Mouse (Mus musculus): ENCODE results near the gene Tmx4.
A peak's percentile ranks its signal among the peaks of the same experiment; 100 is the strongest.
"Not testable (repeated sequence)": the region's sequence is repeated elsewhere in the genome, so short reads cannot be mapped to it uniquely, and the experiment has no call there.

Gene Tmx4

GRCm38 (mm10) chr2:134643514-134644300 lies at the start of gene Tmx4:
Gene Tmx4, minus strand, starts transcription at chr2:134644145.
- DNase-seq (ENCODE audit: low spot score): peak; percentile 99

- peak; percentile 34 for DNase-seq (ENCODE audit: low spot score)
Measured at GRCm38 (mm10) chr2:134692125-134692524, 48.2 kb upstream of the Tmx4 start.

- DNase-seq (ENCODE audit: low spot score): peak; percentile 10
Measured at GRCm38 (mm10) chr2:134691055-134691454, 47.1 kb upstream of the Tmx4 start.

DNA sequence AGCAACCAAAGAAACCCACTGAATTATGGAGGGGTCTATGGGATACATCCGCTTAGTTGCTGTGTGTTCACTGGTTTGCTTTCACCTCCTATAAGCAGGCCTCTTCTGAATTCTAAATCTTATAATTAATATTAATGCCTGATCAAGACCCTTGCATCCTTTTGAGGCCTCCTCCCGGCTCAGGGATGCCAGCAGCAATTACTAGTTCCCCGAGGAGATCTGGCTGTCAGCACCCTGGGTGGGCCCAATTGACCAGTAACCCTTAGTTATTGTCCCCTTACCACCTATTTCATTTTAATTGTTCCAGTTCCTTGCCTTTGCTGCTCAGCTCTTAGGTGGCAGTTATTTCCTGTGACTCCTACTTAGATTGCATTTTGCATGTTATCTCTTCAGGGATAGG lies 38.4 kb upstream of the Tmx4 start:
- no peak for DNase-seq (ENCODE audit: low spot score)

GRCm38 (mm10) chr2:134681271-134681961 lies 37.5 kb upstream of the Tmx4 start:
- DNase-seq (ENCODE audit: low spot score): peak; percentile 25

DNA sequence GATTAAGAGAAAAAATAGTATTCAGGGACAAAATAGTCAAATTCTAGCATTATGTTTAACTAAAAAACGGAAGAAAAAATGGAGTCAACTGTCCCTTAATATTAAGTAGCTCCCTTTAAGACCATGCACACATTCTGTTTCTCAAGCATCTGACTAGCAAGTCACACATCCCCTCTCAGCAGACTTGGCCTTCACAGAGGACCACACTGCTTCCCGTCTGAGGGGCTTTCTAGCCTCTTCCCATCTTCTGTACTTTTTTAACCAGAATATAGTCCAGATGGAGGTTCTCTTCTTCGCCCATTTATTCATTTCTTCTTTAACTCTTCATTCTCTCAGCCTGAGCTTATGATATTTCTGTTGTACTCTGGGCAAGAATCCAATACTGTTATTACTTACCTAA lies 35.6 kb upstream of the Tmx4 start:
- DNase-seq (ENCODE audit: low spot score): no peak

- no peak for DNase-seq (ENCODE audit: low spot score)
Measured at GRCm38 (mm10) chr2:134675465-134675864, 31.5 kb upstream of the Tmx4 start.

GRCm38 (mm10) chr2:134673604-134674003 lies 29.7 kb upstream of the Tmx4 start:
- peak; percentile 26 for DNase-seq (ENCODE audit: low spot score)

DNA sequence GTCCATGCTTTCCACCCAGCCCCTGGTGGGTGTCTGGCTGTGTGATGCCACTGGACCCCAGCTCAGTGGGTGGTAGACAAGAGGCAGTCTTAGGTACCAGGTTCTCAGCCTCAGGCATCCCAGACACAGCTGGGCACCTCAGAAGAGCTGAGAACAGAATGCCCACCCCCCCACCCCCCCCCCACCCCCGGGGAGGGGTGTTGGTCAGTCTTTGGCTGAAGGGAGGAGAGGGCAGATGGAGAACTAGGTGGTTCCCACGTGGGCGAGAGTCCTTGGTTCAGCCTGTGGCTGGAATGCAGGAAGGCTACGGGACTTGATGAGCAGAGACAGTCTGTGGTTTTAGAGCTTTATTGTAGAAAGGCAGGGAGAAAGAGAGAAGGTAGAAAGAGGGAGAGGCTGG lies 12.5 kb upstream of the Tmx4 start:
- no peak for DNase-seq (ENCODE audit: low spot score)

DNA sequence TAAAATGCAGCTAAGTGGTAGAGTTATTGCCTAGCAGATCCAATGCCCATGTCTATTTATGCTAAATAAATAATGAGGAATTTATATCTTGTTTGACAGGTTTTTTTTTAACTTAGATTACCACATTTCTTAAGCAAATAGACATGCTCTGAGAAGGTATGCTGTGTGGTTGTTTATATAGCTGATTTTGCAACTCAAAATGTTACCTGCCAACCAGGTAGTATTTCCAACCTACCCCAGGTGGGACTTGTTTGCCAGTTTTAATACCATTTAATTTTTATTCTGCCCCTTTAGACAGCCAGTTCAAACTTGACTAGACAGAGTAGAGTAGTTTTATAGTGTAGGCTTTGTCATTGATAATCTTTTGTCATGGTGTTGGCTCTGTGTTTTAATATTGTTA lies 10.7 kb upstream of the Tmx4 start:
- DNase-seq (ENCODE audit: low spot score): no peak

DNA sequence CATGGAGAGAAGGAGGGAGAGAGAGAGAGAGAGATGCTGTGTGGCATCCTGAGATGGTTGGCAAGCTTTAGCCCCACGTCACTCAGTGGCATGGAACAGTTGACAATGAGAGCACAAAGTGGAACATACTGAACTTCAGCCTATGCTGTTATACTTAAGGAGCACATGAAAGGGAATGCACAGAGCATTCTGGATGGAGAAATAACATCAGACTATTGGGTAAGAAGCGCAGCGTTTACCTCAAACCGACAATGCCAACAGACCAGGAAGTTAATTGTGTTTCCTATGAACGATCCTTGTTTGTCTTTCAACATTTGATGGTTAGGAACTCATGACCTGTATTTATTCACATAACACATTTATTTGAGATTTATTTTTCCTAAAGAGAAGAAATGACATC lies 8.8 kb upstream of the Tmx4 start:
- DNase-seq (ENCODE audit: low spot score): peak; percentile 20

GRCm38 (mm10) chr2:134648999-134649398 lies 5.1 kb upstream of the Tmx4 start:
- no peak for DNase-seq (ENCODE audit: low spot score)

DNA sequence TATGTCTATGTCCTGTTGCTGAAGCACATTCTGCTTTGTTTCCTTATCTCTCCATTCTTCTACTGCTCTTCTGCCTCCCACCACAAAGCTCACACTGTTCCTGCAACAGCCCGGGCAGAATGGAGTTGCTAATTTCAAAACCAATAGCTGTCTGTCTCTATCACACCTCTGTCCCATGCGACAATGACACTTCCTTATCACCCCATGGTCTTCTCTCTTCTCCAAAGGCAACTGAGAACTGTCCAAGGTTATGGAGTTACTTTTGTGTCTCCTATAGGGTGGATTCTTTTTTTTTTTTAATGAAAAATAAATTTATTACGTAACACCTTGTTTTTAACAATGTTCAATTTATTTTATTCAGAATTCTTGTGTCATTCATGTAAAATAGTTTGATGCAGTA lies 1.8 kb upstream of the Tmx4 start:
- no peak for DNase-seq (ENCODE audit: low spot score)

GRCm38 (mm10) chr2:134645166-134645565 lies 1.2 kb upstream of the Tmx4 start:
- no peak for DNase-seq (ENCODE audit: low spot score)

- DNase-seq (ENCODE audit: low spot score): no peak
Measured at GRCm38 (mm10) chr2:134644301-134644912, 462 bp upstream of the Tmx4 start.

DNA sequence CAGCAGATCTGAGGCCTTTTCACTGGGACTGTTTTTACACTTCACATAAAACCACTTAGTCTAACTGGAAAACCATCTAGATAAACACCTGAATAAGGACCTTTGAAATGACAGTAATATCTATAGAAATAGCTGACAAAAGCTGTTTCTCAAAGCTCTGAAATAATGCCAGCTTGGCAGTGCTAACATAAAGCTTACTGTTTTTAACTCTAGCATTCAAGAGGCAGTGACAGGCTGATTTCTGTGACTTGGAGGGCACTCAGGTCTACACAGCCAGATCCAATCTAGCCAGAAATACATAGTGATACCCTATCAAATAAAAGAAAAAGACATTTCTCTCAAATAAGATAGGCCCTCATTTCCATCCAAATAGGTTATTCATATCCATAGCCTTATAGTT lies 1.6 kb downstream of the Tmx4 start:
- no peak for DNase-seq (ENCODE audit: low spot score)

- DNase-seq (ENCODE audit: low spot score): no peak
Measured at GRCm38 (mm10) chr2:134641372-134641771, 2.6 kb downstream of the Tmx4 start.

GRCm38 (mm10) chr2:134640398-134640797 lies 3.5 kb downstream of the Tmx4 start:
- DNase-seq (ENCODE audit: low spot score): no peak

DNA sequence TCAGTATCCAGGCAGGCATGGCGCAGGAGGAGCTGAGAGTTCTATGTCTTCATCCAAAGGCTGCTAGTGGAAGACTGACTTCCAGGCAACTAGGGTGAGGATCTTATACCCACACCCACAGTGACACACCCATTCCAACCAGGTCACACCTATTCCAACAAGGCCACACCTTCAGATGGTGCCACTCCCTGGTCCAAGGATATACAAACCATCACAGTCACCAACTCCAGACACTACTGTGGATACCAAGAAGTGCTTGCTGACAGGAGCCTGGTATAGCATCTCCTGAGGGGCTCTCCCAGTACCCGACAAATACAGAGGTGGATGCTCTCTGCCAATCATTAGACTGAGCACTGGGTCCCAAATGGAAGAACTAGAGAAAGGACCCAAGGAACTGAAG lies 15.4 kb downstream of the Tmx4 start:
- not testable (repeated sequence) for DNase-seq (ENCODE audit: low spot score)

DNA sequence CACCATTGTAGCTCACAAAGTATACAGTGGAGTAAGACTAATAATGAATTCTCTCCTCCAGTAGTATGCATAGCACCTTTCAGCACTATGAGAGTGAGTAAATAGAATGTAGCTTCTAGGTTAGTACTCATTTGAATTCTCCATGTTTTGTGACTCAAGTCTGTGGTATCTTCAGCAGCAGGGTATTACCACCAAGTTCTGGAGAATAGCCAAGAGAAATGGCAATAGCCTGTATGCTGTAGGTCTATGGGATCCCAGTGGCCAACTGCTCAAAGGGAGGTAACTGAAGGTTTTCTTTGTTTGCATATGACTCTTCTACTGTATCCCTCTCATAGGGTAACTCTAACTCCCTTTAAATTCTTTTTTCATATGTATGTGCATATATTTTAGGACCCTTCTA lies 39.0 kb downstream of the Tmx4 start:
- DNase-seq (ENCODE audit: low spot score): no peak

DNA sequence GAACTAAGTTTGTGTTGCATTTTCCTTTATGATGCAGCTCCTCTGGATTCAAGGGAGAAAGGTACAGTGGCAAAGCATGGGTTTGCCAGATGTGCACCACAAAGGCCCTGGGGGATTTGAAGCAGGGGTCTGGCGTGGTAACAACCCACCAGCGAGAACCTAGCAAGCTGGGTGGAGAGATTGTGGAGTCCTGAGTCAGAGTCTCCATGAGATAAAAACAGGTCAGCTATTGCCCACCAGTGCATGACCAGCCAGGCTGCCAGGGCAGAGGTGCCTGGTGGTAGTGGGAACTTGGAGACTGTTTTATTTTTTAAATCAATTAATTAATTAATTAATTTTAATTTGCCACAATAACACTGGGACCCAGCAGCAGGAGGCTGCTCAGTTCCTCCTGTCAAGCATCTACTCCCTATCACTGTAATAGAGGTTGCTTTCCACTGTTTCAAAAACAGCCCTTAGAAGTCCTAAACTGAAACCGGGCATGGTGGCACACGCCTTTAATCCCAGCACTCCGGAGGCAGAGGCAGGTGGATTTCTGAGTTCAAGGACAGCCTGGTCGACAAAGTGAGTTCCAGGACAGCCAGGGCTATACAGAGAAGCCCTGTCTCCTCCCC lies 52.8 kb downstream of the Tmx4 start:
- no peak for DNase-seq (ENCODE audit: low spot score)

GRCm38 (mm10) chr2:134585243-134585642 lies 58.7 kb downstream of the Tmx4 start:
- no peak for DNase-seq (ENCODE audit: low spot score)

GRCm38 (mm10) chr2:134559422-134559821 lies 84.5 kb downstream of the Tmx4 start:
- no peak for DNase-seq (ENCODE audit: low spot score)
